Mouse (Mus musculus) testis, adult 2 months (tissue): Measurements from ENCODE around the gene Dpp6. TPM values are rescaled to one million over a fixed set of nuclear protein-coding genes. Genes with fewer than 3 reads are reported as not detected.
A peak's percentile ranks its signal among the peaks of the same experiment; 100 is the strongest.

ENCODE experiments used
- H3K27ac ChIP-seq: fragments of 200-500 bp; 2 replicates; pipeline ENCODE4 v1.5.1; 2012; ENCODE audit warnings: low read depth, low read length; ENCODE audit not compliant: control insufficient read depth, insufficient read depth
- H3K27me3 ChIP-seq: fragments of 200-500 bp; 2 replicates; pipeline ENCODE4 v1.6.1; 2012; ENCODE audit warnings: mild to moderate bottlenecking, low read length, moderate library complexity; ENCODE audit not compliant: control insufficient read depth, insufficient read depth
- H3K36me3 ChIP-seq: fragments of 200-500 bp; 2 replicates; pipeline ENCODE4 v1.6.1; 2012; ENCODE audit warnings: mild to moderate bottlenecking, low read length; ENCODE audit not compliant: control insufficient read depth, insufficient read depth
- H3K4me1 ChIP-seq: fragments of 200-500 bp; 2 replicates; pipeline ENCODE4 v1.6.1; 2012; ENCODE audit warnings: low read length; ENCODE audit not compliant: control insufficient read depth, insufficient read depth
- H3K4me3 ChIP-seq: fragments of 200-500 bp; 2 replicates; pipeline ENCODE4 v1.5.1; 2012; ENCODE audit warnings: low read depth, mild to moderate bottlenecking, low read length, moderate library complexity, mixed read lengths; ENCODE audit not compliant: control insufficient read depth
- CTCF ChIP-seq: fragments of 200-500 bp; IDR thresholded peaks from 2 replicates; pipeline ENCODE4 v1.5.1; 2012; ENCODE audit warnings: low read depth, mild to moderate bottlenecking, inconsistent platforms, low read length, moderate library complexity; ENCODE audit not compliant: control insufficient read depth, insufficient read depth, insufficient replicate concordance
- POLR2A ChIP-seq: fragments of 200-500 bp; IDR thresholded peaks from 2 replicates; pipeline ENCODE4 v1.6.1; 2012; ENCODE audit warnings: low read depth, mild to moderate bottlenecking, inconsistent platforms, low read length, moderate library complexity; ENCODE audit not compliant: control insufficient read depth
- polyA plus RNA-seq: library from polyadenylated mRNA; depleted of rRNA; stranded (reverse); fragments of >200 nt; gene quantifications from 2 replicates; pipeline ENCODE4 v1.2.3, GENCODE M21; 2012

The Dpp6 gene
- polyA plus RNA-seq, 1 experiment: 8.3 TPM

DNA sequence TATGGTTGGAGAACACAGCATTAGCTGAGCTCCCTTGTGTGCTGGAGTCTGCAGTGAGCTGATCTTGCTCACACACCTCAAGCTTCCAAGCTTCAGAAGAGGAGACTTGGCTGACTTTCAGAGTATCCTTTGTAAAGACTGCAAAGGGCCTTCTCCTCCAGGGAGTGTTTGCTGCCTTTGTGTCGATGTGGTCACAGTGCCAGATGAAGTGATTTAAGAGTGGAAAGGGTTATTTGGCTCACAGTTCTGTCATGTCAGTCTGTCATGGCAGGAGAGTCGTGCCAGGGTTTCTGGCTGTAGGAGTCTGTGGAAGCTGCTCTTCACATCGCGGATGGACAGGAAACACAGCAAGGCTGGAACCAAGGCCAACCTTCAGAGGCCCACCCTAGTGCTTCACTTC, 899.0 kb downstream of the Dpp6 start:
- H3K27me3 ChIP-seq: no peaks in the 10 kb centered on the region
- no peak overlapping the region for H3K4me3 ChIP-seq
- H3K27ac ChIP-seq: no peak overlapping the region
- no peak for TF ChIP-seq CTCF
- TF ChIP-seq POLR2A: no peak
- H3K4me1 ChIP-seq: no peaks in the 10 kb centered on the region
- no peaks in the 10 kb centered on the region for H3K36me3 ChIP-seq

DNA sequence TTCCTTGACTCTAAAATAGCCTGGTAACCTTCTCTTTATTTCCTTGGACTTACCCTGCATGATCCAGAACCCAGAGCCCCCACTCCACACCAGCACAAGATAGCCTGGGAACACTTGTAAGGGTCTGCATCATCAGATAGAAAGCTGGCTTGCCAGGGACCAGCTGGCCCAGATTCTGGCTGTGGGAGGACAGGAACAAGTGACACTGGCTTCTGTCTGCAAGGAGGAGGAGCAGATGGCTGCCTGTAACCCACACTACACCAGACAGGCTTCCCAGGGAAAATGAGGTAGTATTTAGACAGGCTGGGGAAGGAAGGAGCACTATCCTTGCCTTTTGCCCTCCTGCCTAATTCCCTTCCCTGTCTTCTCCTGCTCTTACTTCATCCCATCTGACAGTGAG, 900.3 kb downstream of the Dpp6 start:
- Histone ChIP-seq H3K27ac (no peak overlapping the region), H3K36me3 (no peaks in the 10 kb centered on the region), H3K4me1 (no peaks in the 10 kb centered on the region), H3K4me3 (no peak overlapping the region), H3K27me3 (no peaks in the 10 kb centered on the region)
- TF ChIP-seq POLR2A (no peak), CTCF (no peak)

DNA sequence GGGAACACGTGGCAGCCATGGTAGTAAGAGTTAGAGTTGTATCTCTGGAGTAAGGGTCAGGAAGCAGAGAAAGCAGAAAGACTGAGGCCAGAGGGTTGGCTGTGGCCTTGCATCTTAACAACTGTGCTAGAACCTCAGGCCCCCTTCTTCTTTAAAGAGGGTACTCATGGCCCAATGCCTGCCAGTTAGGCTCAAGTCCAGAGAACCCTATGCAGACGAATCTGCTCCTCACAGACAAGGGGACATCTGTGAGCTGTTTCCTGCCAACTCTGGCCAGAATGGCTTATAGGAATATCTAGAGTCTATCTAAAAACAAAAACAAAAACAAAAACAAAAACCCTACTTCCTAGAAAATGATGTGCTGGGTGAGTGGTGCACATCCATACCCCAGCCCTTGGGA, 902.3 kb downstream of the Dpp6 start:
- no peak for TF ChIP-seq CTCF
- no peak for TF ChIP-seq POLR2A
- Histone ChIP-seq H3K4me1 (no peaks in the 10 kb centered on the region), H3K27me3 (no peaks in the 10 kb centered on the region), H3K36me3 (no peaks in the 10 kb centered on the region), H3K4me3 (no peak overlapping the region), H3K27ac (no peak overlapping the region)

DNA sequence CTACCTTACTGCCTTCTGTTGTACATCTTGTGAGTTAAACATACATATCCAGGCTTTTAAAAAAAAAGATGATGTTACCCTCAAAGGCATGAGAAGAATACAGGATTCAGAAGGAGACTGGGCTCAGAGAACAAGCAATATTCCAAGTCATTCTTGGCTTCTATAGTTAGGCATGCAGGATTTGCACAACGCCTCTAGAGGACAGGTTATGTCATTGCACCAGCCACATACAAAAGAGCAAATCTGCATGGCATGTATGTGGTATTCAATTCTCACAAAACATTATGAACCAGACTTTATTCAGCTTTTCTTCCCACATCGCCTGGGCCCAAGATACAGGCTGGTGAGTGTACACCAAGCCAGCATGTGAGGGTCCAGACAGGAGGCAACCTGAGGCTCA, 907.5 kb downstream of the Dpp6 start:
- Histone ChIP-seq H3K4me1 (no peaks in the 10 kb centered on the region), H3K4me3 (no peak overlapping the region), H3K27me3 (no peaks in the 10 kb centered on the region), H3K36me3 (no peaks in the 10 kb centered on the region), H3K27ac (no peak overlapping the region)
- no peak for TF ChIP-seq POLR2A
- no peak for TF ChIP-seq CTCF

DNA sequence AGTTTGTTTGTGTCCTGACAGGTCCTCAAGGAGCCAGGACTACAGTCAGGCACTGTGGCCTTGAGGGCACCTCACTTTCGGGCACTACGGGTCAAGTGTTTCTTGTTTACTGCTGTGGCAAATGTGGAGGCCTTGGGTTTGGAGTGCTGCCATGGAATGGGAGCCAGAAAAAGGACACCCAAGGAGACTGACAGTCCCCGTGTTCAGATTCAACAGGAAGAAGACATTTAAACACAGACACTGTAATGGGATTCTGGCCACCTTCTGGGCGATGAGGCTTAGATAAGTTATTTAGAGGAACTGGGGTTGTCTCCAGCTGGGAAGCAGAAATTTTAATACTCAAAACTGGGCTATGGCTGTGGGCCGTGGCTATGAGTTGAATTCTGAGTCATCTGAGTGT, 913.7 kb downstream of the Dpp6 start:
- no peaks in the 10 kb centered on the region for H3K4me1 ChIP-seq
- no peak overlapping the region for H3K4me3 ChIP-seq
- H3K36me3 ChIP-seq: no peaks in the 10 kb centered on the region
- TF ChIP-seq POLR2A: no peak
- TF ChIP-seq CTCF: no peak
- H3K27ac ChIP-seq: no peak overlapping the region
- H3K27me3 ChIP-seq: no peaks in the 10 kb centered on the region

DNA sequence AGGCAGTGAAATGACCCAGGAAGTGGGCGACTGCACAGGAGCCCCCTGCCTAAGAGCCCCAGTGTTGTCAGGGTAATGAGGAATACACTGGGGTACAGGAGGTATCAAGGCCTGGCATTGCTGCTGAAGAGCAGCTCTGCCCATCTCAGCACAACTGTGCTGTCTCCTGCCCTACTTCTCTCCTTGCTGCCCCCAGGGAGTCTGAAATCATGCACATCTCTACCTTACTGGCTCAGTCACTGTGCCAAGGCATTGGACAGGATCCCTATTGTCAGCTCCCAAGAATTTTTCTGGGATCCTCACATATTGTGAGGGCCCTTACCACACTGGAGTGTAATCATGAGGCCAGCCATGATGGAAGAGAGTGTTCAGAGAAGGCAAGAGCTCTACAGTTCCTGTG, 914.4 kb downstream of the Dpp6 start:
- Histone ChIP-seq H3K4me3 (no peak overlapping the region), H3K36me3 (no peaks in the 10 kb centered on the region), H3K27ac (no peak overlapping the region), H3K27me3 (no peaks in the 10 kb centered on the region), H3K4me1 (no peaks in the 10 kb centered on the region)
- TF ChIP-seq CTCF: no peak
- TF ChIP-seq POLR2A: no peak

DNA sequence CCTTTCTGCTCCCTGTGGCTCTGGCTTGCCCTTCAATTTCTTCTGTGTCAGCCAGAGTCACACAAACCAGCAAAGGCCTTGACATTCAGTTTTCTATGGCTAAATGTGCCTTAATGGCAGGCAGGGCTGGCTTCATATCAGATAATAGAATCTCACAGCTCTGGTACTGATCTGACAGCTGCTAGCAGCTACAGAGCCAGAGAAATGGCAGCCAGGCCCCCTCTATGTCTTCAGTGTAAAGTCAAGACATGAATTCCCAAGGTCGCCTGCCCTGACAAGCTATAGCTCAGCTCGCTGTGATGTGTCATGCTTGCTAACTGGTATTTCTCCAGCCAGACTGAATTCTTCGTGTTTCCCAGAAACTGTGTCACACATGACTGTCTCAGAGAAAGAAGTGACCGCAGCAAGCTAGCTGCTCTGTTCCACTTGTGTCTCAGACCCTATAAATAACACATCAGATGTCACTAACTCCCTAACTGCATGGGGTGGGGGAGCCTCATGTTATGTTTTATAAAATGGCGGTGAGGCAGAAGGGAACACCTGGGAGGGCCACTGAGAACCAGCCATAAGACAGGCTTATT, 915.4 kb downstream of the Dpp6 start:
- Histone ChIP-seq H3K4me3 (no peak overlapping the region), H3K36me3 (no peaks in the 10 kb centered on the region), H3K4me1 (no peaks in the 10 kb centered on the region), H3K27ac (no peak overlapping the region), H3K27me3 (no peaks in the 10 kb centered on the region)
- TF ChIP-seq POLR2A (no peak), CTCF (no peak)

DNA sequence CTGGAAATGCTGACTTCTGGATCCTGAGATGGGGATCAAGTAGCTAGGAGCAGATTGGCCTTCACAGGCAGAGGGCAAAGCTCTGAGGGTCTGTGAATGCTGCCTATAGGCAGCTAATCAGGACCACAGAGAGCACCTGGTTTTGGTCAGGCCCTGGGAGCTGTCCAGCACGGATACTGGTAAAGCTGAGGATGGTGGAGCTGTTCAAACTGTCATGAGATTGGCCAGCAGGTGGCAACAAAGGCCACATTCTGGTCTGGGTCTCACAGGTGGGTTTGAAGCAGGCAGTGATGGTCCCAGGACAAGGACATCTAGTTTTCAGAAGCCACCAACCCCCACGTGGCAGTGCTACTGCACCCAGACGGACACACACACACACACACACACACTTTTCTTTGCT, 920.2 kb downstream of the Dpp6 start:
- Histone ChIP-seq H3K36me3 (no peaks in the 10 kb centered on the region; the same call in 1 of the 2 replicates), H3K27ac (no peak overlapping the region), H3K27me3 (no peaks in the 10 kb centered on the region), H3K4me3 (no peak overlapping the region), H3K4me1 (no peaks in the 10 kb centered on the region)
- TF ChIP-seq CTCF: peak; percentile 52; the same call in 1 of the 2 replicates
- TF ChIP-seq POLR2A: no peak
